Mouse (Mus musculus) right cerebral cortex, postnatal 4 days (tissue): Measurements from ENCODE around the gene Timm8a2.
"Not testable (repeated sequence)": the region's sequence is repeated elsewhere in the genome, so short reads cannot be mapped to it uniquely, and the experiment has no call there.

ENCODE experiments used
- DNase-seq: peaks from one replicate; pipeline ENCODE4 v3.0.0-alpha.2; 2022

The Timm8a2 gene

GRCm38 (mm10) chr14:122062411-122063090 is 28.1 kb downstream of the Timm8a2 start:
- no peak for DNase-seq

- no peak for DNase-seq
These were observed 29.1 kb downstream of the Timm8a2 start for GRCm38 (mm10) chr14:122063599-122063998.

- DNase-seq: peak; percentile 82
These were observed 30.0 kb downstream of the Timm8a2 start for GRCm38 (mm10) chr14:122064519-122064918.

- DNase-seq: no peak
These were observed 31.8 kb downstream of the Timm8a2 start for GRCm38 (mm10) chr14:122066243-122066642.

- DNase-seq: not testable (repeated sequence)
These were observed 33.6 kb downstream of the Timm8a2 start for GRCm38 (mm10) chr14:122068036-122068435.

- DNase-seq: no peak
These were observed 34.6 kb downstream of the Timm8a2 start for GRCm38 (mm10) chr14:122068801-122069695.

- no peak for DNase-seq
These were observed 35.5 kb downstream of the Timm8a2 start for GRCm38 (mm10) chr14:122069948-122070347.

GRCm38 (mm10) chr14:122073422-122073821 is 38.9 kb downstream of the Timm8a2 start:
- DNase-seq: no peak

- DNase-seq: no peak
These were observed 39.9 kb downstream of the Timm8a2 start for GRCm38 (mm10) chr14:122074360-122074759.

GRCm38 (mm10) chr14:122075485-122076200 is 41.2 kb downstream of the Timm8a2 start:
- DNase-seq: no peak

GRCm38 (mm10) chr14:122077017-122077416 is 42.5 kb downstream of the Timm8a2 start:
- no peak for DNase-seq

- DNase-seq: peak; percentile 69
These were observed 45.0 kb downstream of the Timm8a2 start for GRCm38 (mm10) chr14:122079428-122079827.

GRCm38 (mm10) chr14:122079921-122080320 is 45.4 kb downstream of the Timm8a2 start:
- DNase-seq: no peak

GRCm38 (mm10) chr14:122081308-122081707 is 46.8 kb downstream of the Timm8a2 start:
- no peak for DNase-seq

GRCm38 (mm10) chr14:122083499-122083898 is 49.0 kb downstream of the Timm8a2 start:
- DNase-seq: no peak

GRCm38 (mm10) chr14:122087956-122088355 is 53.5 kb downstream of the Timm8a2 start:
- DNase-seq: no peak
